Mouse (Mus musculus) ES-Bruce4 (cell line): ENCODE data around the gene Ints11.

Experiments used
- CTCF ChIP-seq: IDR thresholded peaks from one replicate; pipeline ENCODE4 v1.8.1; 2011; ENCODE audit warnings: low read depth, low read length
- EP300 ChIP-seq: IDR thresholded peaks from 2 replicates; pipeline ENCODE4 v1.6.1; 2011; ENCODE audit warnings: low read depth, low read length; ENCODE audit not compliant: insufficient read depth
- POLR2A ChIP-seq: IDR thresholded peaks from one replicate; pipeline ENCODE4 v1.8.1; 2011; ENCODE audit warnings: low read length; ENCODE audit not compliant: insufficient read depth

DNA sequence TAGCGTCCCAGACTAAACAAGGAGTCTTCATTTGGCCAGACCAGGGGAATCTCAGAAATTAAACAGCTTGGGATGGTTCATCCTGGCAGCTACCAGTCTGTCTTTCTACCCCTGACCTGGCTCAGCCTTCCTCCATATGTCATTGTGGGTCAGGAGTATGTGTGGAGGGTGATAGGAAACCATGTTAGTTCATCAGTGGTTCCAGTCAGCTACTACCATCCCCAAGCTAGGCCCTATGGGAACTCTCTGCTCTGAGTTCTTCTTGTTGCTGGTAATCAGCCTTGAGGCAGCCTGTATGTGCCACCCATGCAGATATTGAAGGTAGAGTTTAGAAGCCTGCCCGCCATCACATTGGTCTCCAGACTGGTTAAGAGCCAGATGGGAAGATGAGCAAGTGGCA is 29.0 kb downstream of the Ints11 start:
- no peak for TF ChIP-seq POLR2A
- no peak for TF ChIP-seq CTCF
- no peak for TF ChIP-seq EP300
